Mouse (Mus musculus) myocyte (in vitro differentiated cells): ENCODE measurements around the gene E130309D02Rik.

Source experiments
- MAX ChIP-seq: IDR thresholded peaks from one replicate; pipeline ENCODE4 v1.6.1; 2011; ENCODE audit warnings: low read depth, mild to moderate bottlenecking, control low read depth
- POLR2A ChIP-seq: IDR thresholded peaks from one replicate; pipeline ENCODE4 v1.6.1; 2011; ENCODE audit warnings: low read depth, mild to moderate bottlenecking, control low read depth, moderate library complexity; ENCODE audit not compliant: insufficient read length
- USF1 ChIP-seq: IDR thresholded peaks from one replicate; pipeline ENCODE4 v1.6.1; 2011; ENCODE audit warnings: low read depth, mild to moderate bottlenecking, control low read depth, moderate library complexity

GRCm38 (mm10) chr5:143271642-143272041 is 43.5 kb downstream of the E130309D02Rik start:
- TF ChIP-seq POLR2A: no peak
- no peak for TF ChIP-seq MAX
- TF ChIP-seq USF1: no peak
